Mouse (Mus musculus): ENCODE results near the gene Dusp9.

- no peak for TF ChIP-seq CTCF (IDR thresholded peaks at IDR 0.05; ENCODE audit: control insufficient read depth, insufficient read depth, low read length)
- TF ChIP-seq POLR2A (IDR thresholded peaks at IDR 0.05; ENCODE audit: borderline replicate concordance, control insufficient read depth, low read depth, low read length): no peak
Observed at GRCm38 (mm10) chrX:73637415-73637814, 1.8 kb upstream of the Dusp9 start.

Data from bone marrow, adult 2 months (tissue).